Mouse (Mus musculus): Measurements from ENCODE around the gene Dcps.

- TF ChIP-seq CTCF (IDR thresholded peaks at IDR 0.05; ENCODE audit: borderline replicate concordance, extremely low read depth, insufficient read depth, insufficient read length) (no peak), POLR2A (IDR thresholded peaks at IDR 0.05; ENCODE audit: borderline replicate concordance, extremely low read depth, insufficient read depth, insufficient read length, poor library complexity, severe bottlenecking) (no peak)
Observed at GRCm38 (mm10) chr9:35127147-35127546, 48.7 kb downstream of the Dcps start.
